Mouse (Mus musculus) lung, postnatal 25 days (tissue): Measurements from ENCODE around the gene Zfp451.

Source experiments
- DNase-seq: peaks from one replicate; pipeline ENCODE4 v3.0.0; 2022; ENCODE audit warnings: low spot score

Zfp451 gene

DNA sequence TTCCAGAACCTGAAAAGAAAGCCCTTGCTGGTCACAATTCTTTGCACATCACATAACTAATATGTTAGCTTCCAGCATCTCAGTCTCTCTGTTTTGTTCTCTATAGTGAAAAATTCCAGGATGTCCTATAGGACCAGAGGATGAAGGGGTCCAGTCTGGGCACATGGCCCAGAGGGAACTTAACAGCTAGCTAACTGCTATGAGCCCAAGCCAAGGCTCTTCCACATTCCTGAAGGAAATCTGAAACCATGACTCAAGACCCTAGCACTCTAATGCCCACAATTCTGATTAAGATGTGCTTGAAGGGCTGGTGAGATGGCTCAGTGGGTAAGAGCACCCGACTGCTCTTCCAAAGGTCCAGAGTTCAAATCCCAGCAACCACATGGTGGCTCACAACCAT lies 96.8 kb downstream of the Zfp451 start:
- DNase-seq = no peak

DNA sequence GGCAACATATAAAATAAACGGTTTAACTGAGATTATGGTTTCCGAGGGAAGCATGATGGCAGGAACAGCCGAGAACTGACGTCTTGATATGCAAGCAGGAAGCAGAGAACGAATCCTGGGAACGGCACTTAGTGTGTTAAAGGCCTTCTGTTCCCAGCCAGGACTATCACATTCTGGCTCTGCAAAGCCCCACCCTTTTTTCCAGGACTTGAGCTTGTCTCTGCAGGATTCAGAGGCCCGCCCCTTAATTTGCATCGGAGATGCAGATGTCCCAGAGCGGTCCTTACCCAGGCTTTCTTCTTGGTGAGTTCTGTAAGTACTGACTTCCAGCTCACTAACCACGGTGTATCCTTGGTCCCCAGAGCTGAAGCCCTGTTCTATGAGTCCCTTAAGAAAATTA lies 99.6 kb downstream of the Zfp451 start:
- DNase-seq = no peak

DNA sequence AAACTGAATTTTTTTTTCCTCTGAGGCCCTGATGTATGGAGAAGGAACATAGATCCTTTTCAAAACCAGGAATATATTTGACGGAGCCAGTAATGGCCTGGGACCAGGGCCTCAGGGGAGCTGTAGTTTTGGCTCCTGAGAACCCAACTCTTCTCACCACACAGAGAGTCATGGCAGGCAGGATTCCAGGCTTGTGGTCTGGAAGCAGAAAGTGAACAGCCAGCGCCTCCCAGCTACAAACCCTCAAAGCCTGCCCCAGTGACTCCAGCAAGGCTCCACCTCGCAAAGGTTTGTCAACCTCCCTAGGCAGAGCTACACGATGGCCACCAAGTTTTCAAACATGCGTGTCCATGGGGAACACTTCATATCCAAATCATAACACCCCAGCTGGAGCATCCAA lies 102.4 kb downstream of the Zfp451 start:
- DNase-seq = no peak
